Mouse (Mus musculus): ENCODE data around the gene Gm281.
"Not testable (repeated sequence)": the region's sequence is repeated elsewhere in the genome, so short reads cannot be mapped to it uniquely, and the experiment has no call there.

Gm281 gene

GRCm38 (mm10) chr14:13914387-13915082 lies at the start of gene Gm281:
Gm281 (minus strand) TSS chr14:13914478.
- no peak for DNase-seq (ENCODE audit: extremely low read depth, low read depth)

DNA sequence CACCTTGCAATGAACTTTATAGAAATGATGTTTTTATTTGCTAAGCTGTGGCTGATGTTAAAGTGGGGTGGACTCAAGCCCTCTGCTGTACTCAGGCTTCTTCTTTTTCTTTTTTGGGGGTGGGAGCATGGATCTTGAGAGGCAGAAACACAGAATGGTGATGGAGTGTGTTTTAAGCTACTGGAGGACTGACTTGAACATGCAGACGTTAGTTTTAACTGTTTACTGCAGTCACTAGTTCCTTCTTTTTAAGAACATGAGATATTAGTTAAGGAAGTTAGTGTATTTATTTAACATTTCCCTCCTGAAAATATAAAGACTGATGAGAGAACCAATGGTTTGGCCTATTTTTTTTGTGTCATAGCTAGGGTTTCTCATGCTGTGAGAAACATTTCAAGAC lies 49.2 kb upstream of the Gm281 start:
- DNase-seq (ENCODE audit: extremely low read depth, low read depth): peak; percentile 40

DNA sequence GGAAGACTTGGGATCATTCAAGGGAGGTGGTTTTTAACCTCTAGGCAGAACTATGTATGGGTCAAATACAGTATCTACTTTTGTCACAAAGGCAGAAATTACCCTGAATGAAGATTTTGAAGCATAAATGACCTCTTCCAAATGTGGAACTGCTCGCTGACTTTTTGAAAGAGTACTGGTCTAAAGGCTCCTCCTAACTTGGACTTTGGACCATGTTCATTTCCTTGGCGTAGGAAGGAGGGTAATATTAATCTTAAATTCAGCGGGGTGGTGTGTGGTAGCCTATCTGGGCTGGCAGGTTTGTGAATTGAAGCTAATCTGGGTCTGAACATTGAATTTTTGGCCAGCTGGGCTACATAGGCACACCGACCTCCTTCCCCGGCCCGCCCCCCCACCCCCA lies 48.2 kb upstream of the Gm281 start:
- DNase-seq (ENCODE audit: extremely low read depth, low read depth): no peak

GRCm38 (mm10) chr14:13961401-13962112 lies 47.3 kb upstream of the Gm281 start, which contains the start of the genes Atxn7 and Thoc7:
Atxn7 (plus strand) TSS chr14:13961440.
Thoc7 (minus strand) TSS chr14:13961852.
- DNase-seq (ENCODE audit: extremely low read depth, low read depth): peak; percentile 49

DNA sequence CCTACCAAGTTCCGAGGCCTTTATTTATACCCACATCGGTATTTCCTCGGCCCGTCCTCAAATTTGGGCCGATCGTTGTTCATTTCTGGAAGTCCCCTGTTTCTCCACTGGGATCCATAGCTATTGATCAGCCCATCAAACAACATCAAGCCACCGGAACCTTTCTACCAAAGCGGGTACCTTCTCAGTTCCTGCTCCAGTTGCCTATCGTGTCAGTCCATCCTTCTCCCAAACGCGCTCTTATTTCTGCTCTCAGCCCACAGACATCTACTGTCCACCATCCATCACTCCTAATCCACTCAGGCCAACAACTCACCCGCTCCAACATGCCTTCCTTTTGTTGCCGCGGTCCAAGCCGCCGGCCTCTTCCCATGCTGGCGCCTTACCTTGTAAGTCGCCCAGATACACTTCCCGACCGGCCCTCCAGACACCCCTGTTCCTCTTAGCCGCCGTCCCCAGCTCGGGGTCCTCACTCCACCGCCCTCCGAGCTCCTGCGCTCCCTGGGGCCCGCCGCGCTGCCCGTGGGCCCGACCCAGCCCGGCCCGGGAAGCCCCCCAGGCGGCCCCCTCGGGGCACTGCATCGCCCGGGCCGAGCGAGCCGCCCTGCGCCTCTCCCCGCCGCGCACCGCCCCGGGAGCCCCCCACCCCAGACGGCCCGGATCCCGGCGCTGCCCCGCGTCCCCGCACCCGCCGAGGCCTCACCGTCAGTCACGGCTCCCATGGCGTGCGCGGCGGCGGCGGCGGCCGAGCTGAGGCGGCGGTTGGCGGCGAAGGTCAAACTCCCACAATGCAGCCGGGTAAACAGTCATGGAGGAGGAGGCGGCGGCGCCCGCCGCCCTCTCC lies 46.4 kb upstream of the Gm281 start:
- peak; percentile 20 for DNase-seq (ENCODE audit: extremely low read depth, low read depth)

GRCm38 (mm10) chr14:13960079-13960478 lies 45.8 kb upstream of the Gm281 start:
- peak; percentile 39 for DNase-seq (ENCODE audit: extremely low read depth, low read depth)

DNA sequence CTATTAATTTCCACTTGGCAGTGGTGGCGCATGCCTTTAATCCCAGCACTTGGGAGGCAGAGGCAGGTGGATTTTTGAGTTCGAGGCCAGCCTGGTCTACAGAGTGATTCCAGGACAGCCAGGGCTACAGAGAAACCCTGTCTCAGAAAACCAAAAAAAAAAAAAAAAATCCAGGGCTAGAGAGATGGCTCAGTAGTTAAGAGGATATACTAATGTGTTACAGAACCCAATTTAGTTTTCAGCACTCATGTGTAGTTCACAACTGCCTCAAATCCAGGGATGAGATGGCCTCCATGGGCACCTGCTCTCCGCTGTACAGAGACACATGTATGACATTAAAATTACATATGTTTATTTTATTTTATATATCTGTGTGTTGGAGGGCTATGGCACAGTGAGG lies 37.9 kb upstream of the Gm281 start:
- DNase-seq (ENCODE audit: extremely low read depth, low read depth): not testable (repeated sequence)

GRCm38 (mm10) chr14:13950401-13950800 lies 36.1 kb upstream of the Gm281 start:
- no peak for DNase-seq (ENCODE audit: extremely low read depth, low read depth)

DNA sequence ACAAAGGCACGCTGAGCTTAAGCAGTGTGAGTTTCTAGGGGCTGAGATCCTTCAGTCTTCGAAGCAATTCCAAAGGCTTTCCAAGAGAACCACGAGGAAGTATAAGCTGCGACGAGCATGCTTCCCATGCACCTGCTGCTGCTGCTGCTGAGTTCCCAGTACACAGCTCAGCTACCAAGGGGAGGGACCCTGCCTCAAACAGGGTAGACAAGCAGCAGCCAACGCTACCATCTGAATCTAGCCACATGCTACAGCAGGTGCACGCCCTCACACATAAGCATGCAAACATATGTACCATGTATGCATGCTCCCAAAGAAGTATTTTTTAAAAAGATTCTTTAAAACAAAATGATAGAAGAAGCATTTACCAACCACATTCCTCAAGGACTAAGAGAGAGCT lies 34.1 kb upstream of the Gm281 start:
- DNase-seq (ENCODE audit: extremely low read depth, low read depth): no peak

DNA sequence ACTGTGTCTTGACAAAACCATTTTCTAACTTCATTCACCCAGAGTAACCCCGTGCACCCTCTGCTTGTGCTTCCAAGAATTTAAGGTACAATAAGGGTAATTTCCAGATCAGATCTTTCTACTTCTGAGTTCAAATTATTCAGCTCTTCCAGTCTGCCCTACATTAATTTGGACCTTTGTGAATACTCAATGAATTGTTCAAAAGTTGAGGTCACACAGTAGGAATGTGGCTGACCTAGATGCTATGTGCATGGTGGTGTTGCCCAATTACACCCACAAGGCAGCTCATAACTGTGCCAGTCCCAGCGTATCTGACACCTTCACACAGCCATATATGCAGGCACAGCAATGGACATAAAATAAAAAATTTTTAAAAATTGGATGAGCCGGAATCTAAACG lies 30.4 kb upstream of the Gm281 start:
- no peak for DNase-seq (ENCODE audit: extremely low read depth, low read depth)

GRCm38 (mm10) chr14:13934052-13934371 lies 19.7 kb upstream of the Gm281 start:
- DNase-seq (ENCODE audit: extremely low read depth, low read depth): no peak

- DNase-seq (ENCODE audit: extremely low read depth, low read depth): no peak
Observed at GRCm38 (mm10) chr14:13933290-13934051, 19.2 kb upstream of the Gm281 start.

DNA sequence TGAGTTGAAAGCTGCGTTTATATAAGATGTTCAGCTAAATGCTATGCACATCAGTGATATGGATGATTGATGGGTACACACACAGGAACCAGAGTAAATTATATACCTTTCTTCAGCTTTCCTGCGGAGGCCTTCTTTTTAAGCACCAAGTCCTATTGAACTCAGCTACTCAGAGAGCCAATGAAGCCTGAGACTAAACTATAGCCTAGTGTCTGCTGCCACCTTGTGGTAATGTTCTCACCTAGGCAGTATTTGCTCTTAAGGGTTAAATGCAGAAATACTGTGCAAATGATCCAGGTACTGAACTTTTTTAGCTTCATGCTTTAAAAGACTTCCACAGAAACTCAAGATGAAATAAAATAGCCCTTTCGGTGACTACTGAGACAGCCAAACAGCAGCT lies 3.4 kb upstream of the Gm281 start:
- peak; percentile 44 for DNase-seq (ENCODE audit: extremely low read depth, low read depth)

DNA sequence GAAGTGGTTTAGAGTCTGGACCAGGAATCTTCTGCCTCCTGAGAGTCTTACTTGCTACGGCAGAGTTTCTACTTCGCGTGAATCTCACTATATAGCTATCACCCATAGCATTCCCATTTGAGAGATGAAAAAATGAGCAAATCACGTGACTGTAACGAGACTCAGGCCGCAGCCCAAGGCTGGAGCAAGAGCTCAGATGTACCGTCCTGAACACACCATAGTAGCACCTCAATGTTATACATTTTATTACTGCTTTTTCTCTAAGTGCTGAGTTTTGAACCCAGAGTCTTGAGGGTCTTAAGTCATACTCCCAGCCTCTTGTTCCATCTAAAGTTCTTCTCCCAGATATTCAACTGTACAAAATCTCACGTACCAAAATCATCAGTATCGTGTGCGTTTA lies 2.9 kb upstream of the Gm281 start:
- no peak for DNase-seq (ENCODE audit: extremely low read depth, low read depth)

DNA sequence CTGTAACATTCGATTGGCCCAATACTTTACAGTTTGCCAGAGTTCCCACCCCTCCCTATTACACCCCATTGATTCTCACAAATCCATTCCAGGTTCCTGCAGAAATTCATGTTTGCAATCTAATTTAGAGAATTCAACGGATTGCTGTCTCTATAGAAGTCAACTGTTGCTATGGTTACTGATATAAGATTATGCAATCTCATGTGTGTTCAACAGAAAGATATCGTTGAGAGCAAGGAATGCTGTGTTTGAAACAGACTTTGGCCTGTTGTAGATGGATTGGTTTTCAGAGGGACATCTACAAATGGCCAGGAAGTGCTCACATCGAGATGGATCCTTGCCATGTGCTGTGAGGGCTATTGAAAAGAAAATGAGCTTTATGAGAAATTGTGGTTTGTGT lies 929 bp upstream of the Gm281 start:
- no peak for DNase-seq (ENCODE audit: extremely low read depth, low read depth)

DNA sequence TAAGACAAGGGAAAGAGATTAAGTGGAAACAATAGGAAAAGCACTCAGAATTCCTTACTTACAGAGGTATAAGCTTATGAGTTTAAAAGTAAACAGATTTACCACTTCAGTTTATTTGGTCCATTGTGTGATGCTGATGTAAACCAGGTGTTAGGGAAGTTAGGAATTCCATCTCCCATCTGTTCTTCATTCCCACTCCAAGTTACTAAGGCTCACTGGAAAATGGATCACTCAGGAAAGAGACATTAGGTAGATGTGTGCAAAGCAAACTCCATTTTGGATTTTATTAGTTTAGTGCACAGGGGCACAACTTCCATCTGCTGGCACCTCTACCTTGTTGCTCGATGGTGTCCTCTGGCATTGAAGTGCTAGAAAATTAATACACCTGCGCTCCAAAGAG lies 4.1 kb downstream of the Gm281 start:
- no peak for DNase-seq (ENCODE audit: extremely low read depth, low read depth)

DNA sequence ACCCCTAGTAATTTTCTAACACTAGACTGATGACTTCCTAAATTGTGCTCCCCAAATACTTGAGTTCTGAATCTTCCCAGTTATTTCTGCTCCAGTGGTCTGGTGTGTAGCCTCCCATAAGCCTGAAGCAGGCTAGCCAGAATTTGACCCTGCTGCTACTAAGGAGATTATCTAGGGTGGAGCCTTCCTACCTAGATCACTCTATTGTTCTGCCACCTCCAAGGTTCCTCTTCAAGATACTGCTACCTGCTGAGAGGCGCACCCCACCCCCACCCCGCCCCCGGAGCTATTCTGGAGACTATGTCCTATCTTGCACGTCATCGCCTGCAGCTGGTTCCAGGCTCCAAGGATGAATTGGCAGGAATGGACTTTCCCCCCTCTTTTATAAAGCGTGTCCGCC lies 7.1 kb downstream of the Gm281 start:
- no peak for DNase-seq (ENCODE audit: extremely low read depth, low read depth)

DNA sequence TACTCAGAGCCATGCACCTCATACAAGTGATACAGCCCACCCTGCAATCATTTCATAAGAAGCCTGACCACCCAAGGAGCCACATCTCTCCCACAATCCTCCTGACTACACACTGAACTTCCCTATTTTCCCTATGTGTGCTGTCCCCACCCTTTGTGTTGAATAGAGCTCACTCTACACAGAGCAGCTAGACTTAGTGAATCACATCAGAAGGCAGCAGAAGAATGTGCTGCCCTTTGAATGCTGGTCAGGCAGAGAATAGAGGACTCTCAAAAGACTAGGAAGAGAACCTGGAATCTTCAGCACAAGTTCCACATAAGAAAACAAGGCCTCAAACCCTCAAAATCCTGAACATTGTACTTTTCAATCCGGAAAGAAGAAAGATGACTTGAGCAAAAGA lies 7.8 kb downstream of the Gm281 start:
- DNase-seq (ENCODE audit: extremely low read depth, low read depth): no peak

- peak; percentile 1 for DNase-seq (ENCODE audit: extremely low read depth, low read depth)
Observed at GRCm38 (mm10) chr14:13901611-13902067, 12.6 kb downstream of the Gm281 start.

- no peak for DNase-seq (ENCODE audit: extremely low read depth, low read depth)
Observed at GRCm38 (mm10) chr14:13895198-13895597, 19.1 kb downstream of the Gm281 start.

- no peak for DNase-seq (ENCODE audit: extremely low read depth, low read depth)
Observed at GRCm38 (mm10) chr14:13893748-13894147, 20.5 kb downstream of the Gm281 start.

Measured in MEL-GATA-1-ER (cell line).